Mouse (Mus musculus) stomach, postnatal 0 days (tissue): ENCODE data around the gene Qpctl.

ENCODE experiments used
- CTCF ChIP-seq: IDR thresholded peaks from 2 replicates; pipeline ENCODE4 v1.5.1; 2016; ENCODE audit warnings: antibody characterized with exemption, low read depth, mild to moderate bottlenecking, moderate library complexity
- EP300 ChIP-seq: optimal IDR thresholded peaks from 2 replicates; pipeline ENCODE3; 2016; ENCODE audit warnings: antibody characterized with exemption

GRCm38 (mm10) chr7:19100290-19100689, 48.8 kb downstream of the Qpctl start:
- TF ChIP-seq CTCF (no peak), EP300 (no peak)
